Mouse (Mus musculus): ENCODE results near the gene Mrgpra2b.
"Not testable (repeated sequence)": the region's sequence is repeated elsewhere in the genome, so short reads cannot be mapped to it uniquely, and the experiment has no call there.

DNA sequence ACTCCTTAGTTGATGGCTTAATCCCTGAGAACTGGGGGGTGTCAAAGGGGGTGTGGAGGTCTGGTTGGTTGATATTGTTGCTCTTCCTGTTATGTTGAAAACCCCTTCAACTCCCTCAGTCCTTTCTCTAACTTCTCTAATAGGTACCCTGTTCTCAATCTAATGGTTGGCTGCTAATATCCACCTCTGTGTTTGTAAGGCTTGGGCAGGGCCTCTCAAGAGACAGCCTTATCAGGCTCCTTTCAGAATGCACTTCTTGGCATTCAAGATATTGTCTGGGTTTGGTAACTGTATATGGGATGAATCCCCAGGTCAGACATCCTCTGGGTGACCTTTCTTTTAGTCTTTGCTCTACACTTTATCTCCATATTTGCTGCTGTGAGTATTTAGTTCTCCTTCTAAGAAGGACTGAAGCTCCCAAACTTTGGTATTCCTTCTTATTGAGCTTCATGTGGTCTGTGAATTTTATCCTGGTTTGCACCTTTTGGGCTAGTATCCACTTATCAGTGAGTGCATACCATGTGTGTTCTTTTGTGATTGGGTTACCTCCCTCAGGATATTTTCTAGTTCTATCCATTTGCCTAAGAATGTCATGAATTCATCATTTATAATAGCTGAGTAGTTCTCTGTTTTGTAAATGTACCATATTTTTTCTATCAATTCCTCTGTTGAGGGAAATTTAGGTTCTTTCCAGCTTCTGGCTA lies 63.2 kb downstream of the Mrgpra2b start:
- TF ChIP-seq CTCF (IDR thresholded peaks at IDR 0.05; ENCODE audit: extremely low read depth, insufficient read depth, insufficient read length, insufficient replicate concordance); POLR2A (IDR thresholded peaks at IDR 0.05; ENCODE audit: low read depth, low read length): not testable (repeated sequence)

Measured in spleen, adult 2 months (tissue).